Mouse (Mus musculus): ENCODE measurements around the gene Nsun2. TPM values are rescaled to one million over a fixed set of nuclear protein-coding genes. Genes with fewer than 3 reads are reported as not detected.

Gene Nsun2
- total RNA-seq, 2 experiments from 2014 or later, result 39.5 to 44.5 TPM

DNA sequence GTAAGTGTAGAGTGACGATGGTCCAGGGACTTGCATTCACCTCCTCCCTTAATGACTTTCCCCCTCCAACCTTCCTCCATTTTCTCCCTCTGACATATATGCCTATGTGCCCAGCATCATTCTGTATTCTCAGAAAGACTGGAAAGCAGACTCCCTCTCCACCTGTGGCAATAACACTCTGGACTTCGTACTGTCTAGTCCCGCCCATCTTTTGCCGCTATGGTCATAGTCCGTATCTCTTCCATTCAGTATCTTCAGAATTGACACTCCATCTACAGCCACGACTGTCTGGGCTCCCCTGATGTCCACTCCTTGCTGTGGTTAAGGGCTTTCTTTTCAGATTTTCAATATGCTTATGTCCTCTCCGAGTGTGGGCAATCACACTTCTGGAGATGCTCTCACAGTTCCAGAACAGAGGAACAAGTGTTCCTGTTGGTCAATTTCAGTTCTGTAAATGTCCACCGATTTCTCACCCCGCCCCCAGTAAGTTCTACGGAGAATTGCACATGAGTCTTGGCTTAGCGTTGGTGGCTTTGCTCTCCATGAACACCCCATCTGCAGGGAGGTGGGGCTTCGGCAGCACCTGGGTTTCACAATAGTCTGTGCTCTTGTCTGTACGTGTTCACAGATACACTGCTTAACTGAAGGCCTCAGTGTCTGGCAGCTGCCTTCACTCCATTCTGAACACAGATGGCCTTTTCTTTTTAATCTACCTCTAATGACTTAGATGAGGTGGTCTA, 111.1 kb downstream of the Nsun2 start:
- no peak for DNase-seq
- intact Hi-C loops (cut with DNase I; ENCODE audit: low total_unique reads), result no loop called here

DNA sequence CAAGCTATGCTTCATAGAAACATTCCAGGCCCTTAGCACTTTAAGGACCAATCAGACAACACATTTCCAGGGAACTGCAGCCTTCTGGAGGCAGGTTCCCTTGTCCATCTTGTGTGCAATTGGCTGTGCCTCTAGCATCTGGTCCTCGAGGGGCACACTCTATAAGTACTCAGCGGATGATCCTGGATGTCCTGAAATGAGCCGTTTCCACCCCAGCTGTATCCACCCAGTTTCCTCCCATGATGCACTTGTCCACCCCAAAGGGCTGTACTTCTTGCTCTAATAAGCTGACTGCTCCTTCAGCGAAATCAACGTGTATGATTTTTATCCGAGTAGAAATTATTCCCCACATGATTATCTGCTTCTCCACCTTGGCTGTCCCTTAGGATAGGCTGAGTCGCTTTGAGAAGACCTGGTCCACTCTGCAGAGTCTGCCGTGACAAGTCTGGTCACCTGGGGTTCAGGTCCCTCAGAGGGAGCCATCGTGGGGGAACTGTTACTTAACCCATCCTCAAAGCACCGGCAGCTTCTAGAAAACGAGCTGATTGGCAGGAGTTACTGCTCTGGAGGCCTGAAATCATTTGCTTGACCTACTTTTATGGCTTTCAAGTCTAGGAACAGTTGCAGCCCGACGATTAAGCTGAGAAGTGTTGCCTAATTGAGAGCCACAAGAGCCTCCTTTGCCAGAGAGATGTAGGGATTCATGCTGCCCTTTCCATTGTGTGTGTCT, 112.3 kb downstream of the Nsun2 start:
- intact Hi-C loops (cut with DNase I; ENCODE audit: low total_unique reads), result no loop called here
- no peak for DNase-seq

DNA sequence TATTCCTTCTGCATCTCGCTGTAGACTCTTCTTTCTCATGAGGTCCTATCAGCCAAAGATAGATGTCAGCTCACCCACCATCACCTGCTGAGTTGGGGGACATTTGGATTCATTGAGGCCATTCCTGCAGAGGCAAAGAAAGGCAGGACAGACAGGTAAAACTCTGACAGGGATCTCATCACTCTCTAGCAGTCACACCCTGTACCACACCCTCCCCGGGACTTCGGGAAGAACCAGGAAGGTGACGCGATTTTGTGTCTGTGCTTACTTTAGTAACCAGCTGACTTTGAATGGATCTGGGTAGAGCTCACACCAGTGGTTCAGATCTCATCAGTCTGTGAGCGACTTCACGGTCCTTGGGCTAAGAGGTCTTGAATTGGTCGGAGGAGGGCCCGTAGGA, 112.9 kb downstream of the Nsun2 start:
- no peak for DNase-seq
- intact Hi-C loops (cut with DNase I; ENCODE audit: low total_unique reads), result no loop called here

DNA sequence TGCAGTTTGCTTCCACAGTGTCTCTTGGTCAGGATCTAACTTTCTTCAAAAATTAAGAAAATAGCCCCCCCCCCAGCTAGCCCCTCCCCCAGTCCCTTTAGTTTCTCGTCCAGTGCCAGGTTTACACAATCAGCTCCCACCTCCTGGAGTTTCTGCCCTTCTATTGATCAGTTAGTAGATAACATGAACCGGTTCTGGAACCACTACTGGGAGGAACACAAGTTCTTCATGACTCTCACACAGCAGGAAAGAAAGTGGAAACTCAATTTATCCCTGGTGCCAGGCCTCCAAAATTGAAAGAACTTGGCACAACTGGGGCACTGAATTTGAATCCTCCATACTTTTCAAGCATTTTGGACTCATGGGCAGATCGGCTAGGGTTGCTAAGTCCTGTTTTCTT, 121.0 kb downstream of the Nsun2 start:
- no peak for DNase-seq
- intact Hi-C loops (cut with DNase I; ENCODE audit: low total_unique reads), result no loop called here

DNA sequence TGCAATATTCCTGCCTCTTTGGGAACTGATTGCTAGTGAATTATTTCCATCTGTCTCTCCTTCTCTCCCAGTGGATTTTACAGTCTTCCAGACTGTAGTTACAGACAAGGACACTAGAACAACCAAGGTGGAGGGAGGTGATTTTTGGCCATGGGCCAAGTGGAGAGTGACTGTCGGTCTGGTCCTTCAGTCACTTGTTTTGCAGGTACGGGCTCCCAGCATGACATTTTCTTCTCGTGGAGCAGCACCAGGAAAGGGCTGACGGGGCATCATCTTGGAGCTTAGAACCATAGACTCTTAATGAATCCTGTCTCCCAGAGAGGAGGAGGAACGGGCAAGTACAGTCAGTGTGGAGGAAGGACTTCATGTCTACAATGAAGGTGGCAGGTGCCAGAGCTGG, 138.6 kb downstream of the Nsun2 start:
- intact Hi-C loops (cut with DNase I; ENCODE audit: low total_unique reads), result no loop called here
- no peak for DNase-seq

DNA sequence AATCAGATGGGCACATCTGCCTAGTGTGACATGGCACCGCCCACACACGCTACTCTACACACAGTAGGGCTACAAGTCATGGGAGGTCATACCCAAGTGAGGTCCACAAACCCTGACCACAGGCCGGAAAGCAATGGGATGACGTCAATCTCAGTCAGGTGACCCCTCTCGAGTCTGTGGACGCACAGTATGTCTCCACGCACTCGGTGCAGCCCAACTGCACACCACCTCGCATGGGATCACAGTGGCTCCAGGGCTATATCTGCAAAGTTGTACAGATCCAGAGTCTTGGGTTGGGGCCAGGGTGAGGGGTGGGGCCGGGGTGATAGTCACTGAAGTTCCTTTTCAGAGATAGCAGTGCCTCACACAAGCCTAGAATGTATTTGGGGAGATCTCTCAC, 139.0 kb downstream of the Nsun2 start:
- DNase-seq, result no peak
- intact Hi-C loops (cut with DNase I; ENCODE audit: low total_unique reads), result no loop called here

DNA sequence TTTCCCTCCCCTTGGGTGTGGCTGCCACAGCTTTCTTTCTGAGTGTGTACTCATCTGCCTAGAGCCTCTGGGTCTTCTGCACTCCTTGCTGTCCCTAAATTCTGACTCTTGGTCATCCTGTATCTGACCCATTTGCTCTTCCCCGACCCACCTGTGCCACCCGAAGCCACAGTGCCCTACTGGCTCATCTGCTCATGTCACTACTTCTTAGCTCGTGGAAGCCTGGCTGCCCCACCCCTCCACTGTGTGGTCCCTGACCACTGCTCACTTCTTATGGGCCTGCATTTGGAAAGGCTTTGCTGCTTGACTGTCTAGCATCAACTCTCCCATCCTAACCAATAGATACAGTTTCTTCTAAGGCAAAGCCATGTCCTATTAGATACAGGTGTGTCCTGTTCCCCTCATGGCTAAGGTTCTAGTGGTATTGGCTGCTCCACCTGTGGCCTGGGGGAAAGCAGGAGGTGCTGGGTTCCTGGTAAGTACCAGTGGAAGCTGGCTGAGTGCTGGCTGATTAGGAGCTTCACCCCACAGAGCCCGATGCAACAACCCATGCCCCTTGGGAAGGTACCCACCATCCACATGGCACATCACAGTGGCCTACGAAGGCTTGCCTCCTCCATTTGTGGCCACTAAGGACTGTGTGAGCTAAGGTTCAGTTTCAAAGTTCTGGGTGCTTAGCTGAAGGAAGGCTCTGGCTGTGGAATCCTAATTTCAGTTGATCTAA, 139.8 kb downstream of the Nsun2 start:
- intact Hi-C loops (cut with DNase I; ENCODE audit: low total_unique reads), result no loop called here
- DNase-seq, result no peak

DNA sequence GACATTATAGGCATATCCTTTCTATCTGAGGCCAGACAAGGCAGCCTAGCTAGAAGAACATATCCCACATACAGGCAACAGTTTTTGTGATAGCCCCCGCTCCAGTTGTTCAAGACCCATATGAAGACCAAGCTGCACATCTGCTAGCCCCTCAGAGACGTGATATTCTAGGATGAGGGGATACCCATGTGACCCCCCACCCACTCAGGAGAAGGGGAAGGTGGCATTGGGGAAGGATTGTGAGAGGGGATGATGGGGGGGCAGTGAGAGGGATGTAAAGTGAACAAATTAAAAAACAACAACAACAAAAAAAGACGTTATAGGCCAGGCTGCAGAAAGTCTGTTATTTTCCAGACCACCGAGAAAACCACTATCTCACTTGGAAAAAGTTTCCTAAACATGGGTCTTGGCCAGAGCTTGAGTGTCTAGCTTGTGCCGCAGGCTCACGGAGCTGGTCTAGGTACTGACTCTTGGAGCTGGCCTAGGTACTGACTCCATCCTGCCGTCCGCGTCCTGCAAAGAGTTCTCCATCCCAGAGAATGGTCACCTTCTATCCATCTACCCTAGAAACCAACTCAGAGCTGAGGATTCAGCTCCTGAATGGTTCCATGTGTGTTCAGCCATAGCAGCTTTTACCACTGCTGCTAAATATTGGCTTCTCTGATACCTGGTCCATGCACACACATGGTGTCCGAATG, 140.5 kb downstream of the Nsun2 start:
- no peak for DNase-seq

More for the DNA sequence above, 140.5 kb downstream of the Nsun2 start:
- intact Hi-C loops (cut with DNase I; ENCODE audit: low total_unique reads), result no loop called here

Other genes starting within 250 kb of the Nsun2 start
- gene Tent4a, start 871 bp downstream of the Nsun2 start, total RNA-seq (2021), result 1 to 10 TPM; 6.8 to 9.4 TPM
- gene Srd5a1, start 77.7 kb downstream of the Nsun2 start, total RNA-seq (2021), result 1 to 10 TPM in 1 of 2 experiments, under 1 TPM in 1; 0.86 to 1.9 TPM
- gene Ube2ql1, start 206.1 kb downstream of the Nsun2 start, total RNA-seq (2021), result under 1 TPM; 0.33 to 0.45 TPM

Data from gastrocnemius, postnatal 14 days (tissue).